Mouse (Mus musculus) intestine, embryonic 16.5 days (tissue): ENCODE measurements at regions not wholly inside any gene's neighbourhood (a gene's known extent, or its start where the extent isn't known, plus 50 kb on each side); places are given as distances from the start of the nearest gene placed in this dataset.

Source experiments
- ATAC-seq: fragments of 200-750 bp; cut with Nextera tagmentation; 2 replicates; pipeline ENCODE4 v1.8.0; 2017; ENCODE audit warnings: moderate TSS enrichment, moderate library complexity
- H3K27ac ChIP-seq: fragments of 300-500 bp; sonication (generic); 2 replicates; pipeline ENCODE4 v1.5.1; 2014; ENCODE audit warnings: mild to moderate bottlenecking, low read length
- H3K27me3 ChIP-seq: fragments of 300-500 bp; sonication (generic); replicated peaks from 2 replicates; pipeline ENCODE4 v1.6.1; 2014; ENCODE audit warnings: low read length, control low read depth, mixed read lengths; ENCODE audit not compliant: control insufficient read depth, insufficient read depth
- H3K36me3 ChIP-seq: fragments of 300-500 bp; sonication (generic); 2 replicates; pipeline ENCODE4 v1.6.1; 2014; ENCODE audit warnings: low read length, control low read depth; ENCODE audit not compliant: control insufficient read depth, insufficient read depth
- H3K4me1 ChIP-seq: fragments of 300-500 bp; sonication (generic); 2 replicates; pipeline ENCODE4 v1.6.1; 2014; ENCODE audit warnings: low read length, control low read depth, mixed read lengths; ENCODE audit not compliant: control insufficient read depth, insufficient read depth
- H3K4me2 ChIP-seq: fragments of 300-500 bp; sonication (generic); 2 replicates; pipeline ENCODE4 v1.6.1; 2014; ENCODE audit warnings: low read depth, low read length, control low read depth
- H3K4me3 ChIP-seq: fragments of 300-500 bp; sonication (generic); 2 replicates; pipeline ENCODE4 v1.5.1; 2014; ENCODE audit warnings: mild to moderate bottlenecking, low read length
- H3K9ac ChIP-seq: fragments of 300-500 bp; sonication (generic); 2 replicates; pipeline ENCODE4 v1.6.1; 2014; ENCODE audit warnings: low read depth, low read length
- H3K9me3 ChIP-seq: fragments of 300-500 bp; sonication (generic); 2 replicates; pipeline ENCODE4 v1.6.1; 2016; ENCODE audit warnings: low read length, control low read depth; ENCODE audit not compliant: control insufficient read depth
- WGBS: fragments of 180-500 bp; shearing (Covaris S2); extraction: QIAGEN DNeasy Blood & Tissue Kit; methylation state at CpG from one replicate; pipeline ENCODE4 v1.1.7; 2014; 5-methylcytosine and 5-hydroxymethylcytosine counted together

GRCm38 (mm10) chr13:82274733-82275132 lies 491.9 kb downstream of the Cetn3 start:
- WGBS: 59% methylated on average over 3 of the region's 3 CpGs

DNA sequence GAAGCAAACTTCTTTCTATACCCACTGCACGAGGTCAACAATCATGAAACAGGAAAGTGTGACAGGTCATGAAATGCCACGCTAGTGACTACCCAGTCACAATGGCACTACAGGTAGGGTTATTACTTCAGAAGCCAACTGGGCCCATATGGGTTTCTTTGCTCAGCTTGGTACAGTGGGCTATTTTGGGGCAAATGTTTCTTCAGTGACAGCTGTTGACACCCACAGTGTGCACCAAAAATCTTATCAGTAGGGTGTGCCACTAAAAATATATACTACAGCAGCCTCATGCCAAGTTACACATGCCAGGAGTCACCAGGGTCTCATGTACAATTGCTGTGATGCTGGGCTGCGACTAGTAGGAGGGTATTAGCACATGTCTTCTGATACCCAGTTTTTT lies 493.1 kb downstream of the Cetn3 start:
- Histone ChIP-seq H3K36me3 (no peaks in the 10 kb centered on the region), H3K27me3 (no peaks in the 10 kb centered on the region), H3K4me1 (no peaks in the 10 kb centered on the region), H3K9me3 (no peaks in the 10 kb centered on the region), H3K4me2 (no peak overlapping the region), H3K27ac (no peak overlapping the region), H3K4me3 (no peak overlapping the region), H3K9ac (no peak overlapping the region)
- no peak for ATAC-seq
- WGBS: 92% methylated on average over 3 of the region's 3 CpGs

More at GRCm38 (mm10) chr13:82274733-82275132, 491.9 kb downstream of the Cetn3 start:
- no peak overlapping the region for H3K4me3 ChIP-seq
- ATAC-seq: 0 out of 2 replicates have a peak, but pooled peaks have one; percentile 31
- no peaks in the 10 kb centered on the region for H3K4me1 ChIP-seq
- no peaks in the 10 kb centered on the region for H3K27me3 ChIP-seq
- no peak overlapping the region for H3K27ac ChIP-seq
- no peaks in the 10 kb centered on the region for H3K9me3 ChIP-seq
- H3K9ac ChIP-seq: no peak overlapping the region
- H3K4me2 ChIP-seq: no peak overlapping the region
- H3K36me3 ChIP-seq: no peaks in the 10 kb centered on the region

DNA sequence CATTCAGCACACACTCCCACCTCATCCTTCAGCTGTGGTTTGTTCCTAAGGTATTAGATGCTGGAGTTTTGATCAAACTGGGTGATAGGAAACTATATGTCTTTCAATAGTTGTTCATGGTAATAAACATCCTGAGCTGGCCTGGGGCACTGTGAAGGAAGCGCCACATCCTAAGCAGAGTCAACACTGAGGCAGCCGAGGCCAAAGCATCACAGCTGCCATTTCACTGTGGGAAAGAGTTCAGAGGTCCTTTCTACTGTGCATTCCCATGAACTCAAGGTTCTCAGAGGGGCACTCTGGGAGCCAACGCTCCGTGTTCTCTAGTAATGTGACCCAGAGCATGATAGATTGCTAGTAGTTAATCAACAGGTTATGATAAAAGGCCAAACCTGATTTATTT lies 497.9 kb downstream of the Cetn3 start:
- H3K9me3 ChIP-seq: no peaks in the 10 kb centered on the region
- H3K4me3 ChIP-seq: no peak overlapping the region
- H3K4me2 ChIP-seq: no peak overlapping the region
- 62% methylated on average over 4 of the region's 4 CpGs for WGBS
- H3K36me3 ChIP-seq: no peaks in the 10 kb centered on the region
- no peak overlapping the region for H3K27ac ChIP-seq
- no peak overlapping the region for H3K9ac ChIP-seq
- no peak for ATAC-seq
- H3K27me3 ChIP-seq: no peaks in the 10 kb centered on the region
- H3K4me1 ChIP-seq: no peaks in the 10 kb centered on the region

DNA sequence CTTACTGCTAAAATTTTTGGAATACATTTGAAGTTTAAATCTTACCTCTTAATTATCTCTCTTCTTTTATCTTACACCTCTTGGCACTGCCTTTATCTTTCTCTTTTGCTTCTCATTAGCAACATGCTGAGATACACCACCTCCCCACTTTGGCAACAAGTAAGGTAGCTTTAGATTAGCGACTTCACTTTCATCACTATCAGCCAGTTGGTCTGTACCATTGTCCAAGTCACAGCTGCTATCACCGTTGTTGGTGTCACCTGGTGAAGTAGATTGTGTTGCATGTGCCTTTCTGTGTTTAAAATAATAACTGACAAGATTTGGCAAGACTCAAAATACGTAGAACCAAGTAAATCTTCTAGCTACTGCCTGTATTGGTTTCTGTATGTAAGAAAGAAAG lies 513.0 kb downstream of the Cetn3 start:
- H3K27me3 ChIP-seq: no peaks in the 10 kb centered on the region
- no peak overlapping the region for H3K27ac ChIP-seq
- 45% methylated on average over 3 of the region's 3 CpGs for WGBS
- H3K4me3 ChIP-seq: no peak overlapping the region
- H3K4me1 ChIP-seq: no peaks in the 10 kb centered on the region
- no peak overlapping the region for H3K4me2 ChIP-seq
- ATAC-seq: no peak
- H3K36me3 ChIP-seq: no peaks in the 10 kb centered on the region
- no peak overlapping the region for H3K9ac ChIP-seq
- no peaks in the 10 kb centered on the region for H3K9me3 ChIP-seq

GRCm38 (mm10) chr13:82304227-82304626 lies 521.4 kb downstream of the Cetn3 start:
- no peak for ATAC-seq
- Histone ChIP-seq H3K4me1 (no peaks in the 10 kb centered on the region), H3K36me3 (no peaks in the 10 kb centered on the region), H3K27me3 (no peaks in the 10 kb centered on the region), H3K27ac (no peak overlapping the region), H3K4me2 (no peak overlapping the region), H3K9me3 (no peaks in the 10 kb centered on the region), H3K4me3 (no peak overlapping the region), H3K9ac (no peak overlapping the region)
- 60% methylated on average over 2 of the region's 2 CpGs for WGBS

DNA sequence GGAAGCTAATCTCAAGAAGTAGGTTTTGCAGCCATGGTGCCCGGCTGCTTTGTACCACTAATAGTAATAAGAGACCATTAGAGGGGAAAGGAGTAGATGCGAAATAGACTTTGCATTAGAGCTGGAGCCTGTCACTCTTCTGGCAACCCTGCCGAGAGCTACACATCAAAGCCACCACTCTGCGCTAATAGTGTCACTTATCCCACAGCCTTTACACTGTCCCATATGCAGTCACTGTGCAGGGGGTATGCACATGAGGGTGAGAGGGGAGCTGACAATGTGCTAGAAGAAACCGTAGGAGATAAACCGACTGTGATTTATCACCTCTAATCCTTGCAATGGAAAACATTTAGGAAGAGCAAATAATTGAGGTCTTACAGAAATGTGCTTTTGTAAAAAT lies 522.2 kb downstream of the Cetn3 start:
- H3K4me3 ChIP-seq: no peak overlapping the region
- no peak for ATAC-seq
- no peak overlapping the region for H3K27ac ChIP-seq
- H3K9me3 ChIP-seq: no peaks in the 10 kb centered on the region
- H3K36me3 ChIP-seq: no peaks in the 10 kb centered on the region
- no peaks in the 10 kb centered on the region for H3K4me1 ChIP-seq
- H3K9ac ChIP-seq: no peak overlapping the region
- no peaks in the 10 kb centered on the region for H3K27me3 ChIP-seq
- H3K4me2 ChIP-seq: no peak overlapping the region
- WGBS: 50% methylated on average over 6 of the region's 6 CpGs

- no peaks in the 10 kb centered on the region for H3K36me3 ChIP-seq
- no peaks in the 10 kb centered on the region for H3K27me3 ChIP-seq
- H3K27ac ChIP-seq: no peak overlapping the region
- no peaks in the 10 kb centered on the region for H3K4me1 ChIP-seq
- H3K4me2 ChIP-seq: no peak overlapping the region
- H3K9ac ChIP-seq: no peak overlapping the region
- no peak overlapping the region for H3K4me3 ChIP-seq
- WGBS: 83% methylated on average over 8 of the region's 8 CpGs
- no peak for ATAC-seq
- no peaks in the 10 kb centered on the region for H3K9me3 ChIP-seq
Observed at GRCm38 (mm10) chr13:82308336-82308735, 525.5 kb downstream of the Cetn3 start.

DNA sequence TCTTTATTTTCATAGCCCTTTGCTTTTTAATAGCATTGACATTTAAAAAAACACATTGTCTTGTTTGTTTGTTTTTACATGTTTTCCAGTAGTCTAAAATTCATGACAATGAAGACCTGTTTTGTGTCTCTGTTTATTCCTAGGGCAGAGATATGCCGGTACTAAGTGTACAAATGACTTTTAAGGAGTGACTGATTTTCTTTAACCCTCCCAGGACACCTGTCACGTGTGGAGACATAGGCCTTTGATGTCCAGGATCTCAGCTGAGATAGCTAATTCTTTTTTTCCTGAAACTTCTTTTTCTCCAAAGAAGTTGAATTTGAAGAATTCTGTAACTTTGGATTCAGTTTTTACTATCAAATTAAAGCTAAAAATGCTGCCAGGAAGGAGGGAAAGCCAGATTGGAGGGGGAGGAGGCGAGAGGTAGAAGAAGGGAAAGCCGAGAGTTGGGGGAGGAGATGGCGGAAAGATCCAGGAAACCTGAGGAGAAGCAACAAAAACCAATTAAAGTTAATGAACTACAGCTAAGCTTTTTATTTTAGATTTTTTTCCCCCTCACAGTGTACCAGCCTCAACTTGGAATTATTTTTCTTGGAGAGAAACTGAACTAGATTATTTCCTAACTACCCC lies 533.8 kb downstream of the Cetn3 start:
- Histone ChIP-seq H3K4me2 (no peak overlapping the region), H3K27ac (no peak overlapping the region), H3K4me1 (no peaks in the 10 kb centered on the region), H3K27me3 (no peaks in the 10 kb centered on the region), H3K4me3 (no peak overlapping the region), H3K9me3 (no peaks in the 10 kb centered on the region), H3K36me3 (no peaks in the 10 kb centered on the region), H3K9ac (no peak overlapping the region)
- 71% methylated on average over 5 of the region's 5 CpGs for WGBS
- no peak for ATAC-seq

GRCm38 (mm10) chr13:82317203-82317580 lies 534.3 kb downstream of the Cetn3 start:
- 72% methylated on average over 2 of the region's 2 CpGs for WGBS
- no peaks in the 10 kb centered on the region for H3K27me3 ChIP-seq
- no peaks in the 10 kb centered on the region for H3K9me3 ChIP-seq
- no peak overlapping the region for H3K4me2 ChIP-seq
- no peaks in the 10 kb centered on the region for H3K4me1 ChIP-seq
- H3K27ac ChIP-seq: no peak overlapping the region
- ATAC-seq: no peak
- no peak overlapping the region for H3K4me3 ChIP-seq
- H3K36me3 ChIP-seq: no peaks in the 10 kb centered on the region
- no peak overlapping the region for H3K9ac ChIP-seq

DNA sequence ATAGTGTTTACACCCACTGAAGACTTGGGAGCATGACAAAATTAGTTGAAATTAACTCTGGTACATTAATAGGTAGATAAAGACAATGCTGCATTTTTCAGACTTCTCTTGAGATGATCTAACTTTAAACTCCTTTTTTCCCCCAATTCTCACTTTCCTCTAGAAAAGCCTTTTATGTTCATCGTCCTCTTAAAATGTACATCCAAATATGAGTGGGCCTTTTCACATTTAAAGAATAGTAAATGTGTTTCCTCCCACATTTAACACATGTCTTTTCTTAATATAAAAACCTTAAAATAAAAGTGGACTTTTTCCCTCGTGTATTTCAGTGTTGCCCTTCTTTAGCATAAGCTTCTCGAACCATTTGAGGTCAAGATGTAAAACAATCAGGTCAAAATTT lies 535.5 kb downstream of the Cetn3 start:
- H3K27me3 ChIP-seq: no peaks in the 10 kb centered on the region
- no peak overlapping the region for H3K4me2 ChIP-seq
- no peak overlapping the region for H3K4me3 ChIP-seq
- no peak overlapping the region for H3K27ac ChIP-seq
- H3K36me3 ChIP-seq: no peaks in the 10 kb centered on the region
- no peaks in the 10 kb centered on the region for H3K9me3 ChIP-seq
- no peaks in the 10 kb centered on the region for H3K4me1 ChIP-seq
- WGBS: 64% methylated on average over 3 of the region's 3 CpGs
- H3K9ac ChIP-seq: no peak overlapping the region
- no peak for ATAC-seq
